Mouse (Mus musculus) heart, postnatal 0 days (tissue): ENCODE measurements around the gene Med13l. TPM values are rescaled to one million over a fixed set of nuclear protein-coding genes. Genes with fewer than 3 reads are reported as not detected.
A peak's percentile ranks its signal among the peaks of the same experiment; 100 is the strongest.

ENCODE experiments used
- ATAC-seq: fragments of 200-750 bp; cut with Nextera tagmentation; 2 replicates; pipeline ENCODE4 v1.8.0; 2017; ENCODE audit warnings: low read depth, moderate number of reproducible peaks, moderate library complexity; ENCODE audit not compliant: insufficient read depth
- DNase-seq: peaks from one replicate; pipeline ENCODE4 v3.0.0-alpha.2; 2016; ENCODE audit warnings: low spot score
- H3K27ac ChIP-seq: fragments of 300-500 bp; sonication (generic); 2 replicates; pipeline ENCODE4 v1.5.1; 2014; ENCODE audit warnings: low read depth, mild to moderate bottlenecking
- H3K27me3 ChIP-seq: fragments of 300-500 bp; sonication (generic); 2 replicates; pipeline ENCODE4 v1.6.1; 2014; ENCODE audit warnings: low read length, mixed read lengths; ENCODE audit not compliant: control insufficient read depth, insufficient read depth
- H3K36me3 ChIP-seq: fragments of 300-500 bp; sonication (generic); replicated peaks from 2 replicates; pipeline ENCODE4 v1.6.1; 2014; ENCODE audit warnings: low read length, mixed read lengths; ENCODE audit not compliant: control insufficient read depth, insufficient read depth
- H3K4me1 ChIP-seq: fragments of 300-500 bp; sonication (generic); 2 replicates; pipeline ENCODE4 v1.6.1; 2014; ENCODE audit warnings: antibody characterized with exemption; ENCODE audit not compliant: control insufficient read depth, insufficient read depth
- H3K4me2 ChIP-seq: fragments of 300-500 bp; sonication (generic); 2 replicates; pipeline ENCODE4 v1.6.1; 2014; ENCODE audit warnings: low read depth, mild to moderate bottlenecking, low read length, moderate library complexity
- H3K4me3 ChIP-seq: fragments of 300-500 bp; sonication (generic); 2 replicates; pipeline ENCODE4 v1.5.1; 2014; ENCODE audit warnings: low read depth, low read length
- H3K9ac ChIP-seq: fragments of 300-500 bp; sonication (generic); replicated peaks from 2 replicates; pipeline ENCODE4 v1.6.1; 2014; ENCODE audit warnings: low read depth, low read length, mixed read lengths
- H3K9me3 ChIP-seq: fragments of 300-500 bp; sonication (generic); replicated peaks from 2 replicates; pipeline ENCODE4 v1.6.1; 2016; ENCODE audit warnings: low read length; ENCODE audit not compliant: control insufficient read depth
- CTCF ChIP-seq: IDR thresholded peaks from 2 replicates; pipeline ENCODE4 v1.5.1; 2016; ENCODE audit warnings: antibody characterized with exemption, control low read depth, low read depth
- EP300 ChIP-seq: IDR thresholded peaks from 2 replicates; pipeline ENCODE4 v1.6.1; 2016; ENCODE audit warnings: antibody characterized with exemption, low read depth
- WGBS: fragments of 180-500 bp; shearing (Covaris S2); extraction: QIAGEN DNeasy Blood & Tissue Kit; methylation state at CpG from one replicate; pipeline ENCODE4 v1.1.7; 2014; 5-methylcytosine and 5-hydroxymethylcytosine counted together
- polyA plus RNA-seq: library from polyadenylated mRNA; unstranded; fragments of >200 nt; fragmentation: Nextera tagmentation; extraction: Ambion mirVana; gene quantifications from 2 replicates; pipeline ENCODE4 v1.2.1, GENCODE M21; 2015
- total RNA-seq: library from RNA; depleted of rRNA; stranded (reverse); fragments of >200 nt; gene quantifications from 2 replicates; pipeline ENCODE4 v1.2.3, GENCODE M21; 2014; ENCODE audit warnings: low replicate concordance

Med13l gene
- total and polyA plus RNA-seq, 2 experiments from 2014 or later, result 5.2 to 11.4 TPM

- H3K27me3 ChIP-seq, result no peaks in the 10 kb centered on the region
- peaks cover 20% of the 10 kb centered on the region; the same call in 1 of the 2 replicates for H3K4me1 ChIP-seq
- H3K4me3 ChIP-seq, result no peak overlapping the region
- no peak overlapping the region for H3K27ac ChIP-seq
- H3K9ac ChIP-seq, result no peak overlapping the region
- H3K4me2 ChIP-seq, result no peak overlapping the region
- DNase-seq (no peak), ATAC-seq (no peak)
- no peaks in the 10 kb centered on the region for H3K36me3 ChIP-seq
- WGBS, result 50% methylated on average over 7 of the region's 7 CpGs
- TF ChIP-seq EP300 (no peak), CTCF (no peak)
- H3K9me3 ChIP-seq, result no peaks in the 10 kb centered on the region
Measured at GRCm38 (mm10) chr5:118691710-118692040, 131.2 kb downstream of the Med13l start.

GRCm38 (mm10) chr5:118693996-118694395, 133.5 kb downstream of the Med13l start:
- Histone ChIP-seq H3K4me3 (no peak overlapping the region), H3K9me3 (no peaks in the 10 kb centered on the region), H3K4me1 (peaks cover 9% of the 10 kb centered on the region; the same call in 1 of the 2 replicates), H3K27ac (no peak overlapping the region), H3K9ac (no peak overlapping the region), H3K27me3 (no peaks in the 10 kb centered on the region), H3K4me2 (no peak overlapping the region), H3K36me3 (no peaks in the 10 kb centered on the region)
- DNase-seq, result no peak
- no peak for ATAC-seq
- 93% methylated on average over 9 of the region's 9 CpGs for WGBS
- TF ChIP-seq EP300, result no peak
- TF ChIP-seq CTCF, result no peak

- 86% methylated on average over 7 of the region's 7 CpGs for WGBS
- H3K4me1 ChIP-seq, result peaks cover 32% of the 10 kb centered on the region
- H3K9ac ChIP-seq, result no peak overlapping the region
- H3K9me3 ChIP-seq, result no peaks in the 10 kb centered on the region
- no peak overlapping the region for H3K4me3 ChIP-seq
- H3K4me2 ChIP-seq, result no peak overlapping the region
- H3K27me3 ChIP-seq, result no peaks in the 10 kb centered on the region
- TF ChIP-seq CTCF, result no peak
- TF ChIP-seq EP300, result no peak
- no peak overlapping the region for H3K27ac ChIP-seq
- DNase-seq (no peak), ATAC-seq (no peak)
- H3K36me3 ChIP-seq, result no peaks in the 10 kb centered on the region
Measured at GRCm38 (mm10) chr5:118697073-118697472, 136.6 kb downstream of the Med13l start.

- DNase-seq (no peak), ATAC-seq (no peak)
- WGBS, result 80% methylated on average over 4 of the region's 4 CpGs
- Histone ChIP-seq H3K9me3 (no peaks in the 10 kb centered on the region), H3K9ac (no peak overlapping the region), H3K36me3 (no peaks in the 10 kb centered on the region), H3K27ac (no peak overlapping the region), H3K4me1 (peaks cover 42% of the 10 kb centered on the region), H3K4me2 (no peak overlapping the region), H3K27me3 (no peaks in the 10 kb centered on the region), H3K4me3 (no peak overlapping the region)
- TF ChIP-seq EP300 (no peak), CTCF (no peak)
Measured at GRCm38 (mm10) chr5:118700978-118701377, 140.5 kb downstream of the Med13l start.

- no peak overlapping the region for H3K9ac ChIP-seq
- no peaks in the 10 kb centered on the region for H3K9me3 ChIP-seq
- no peak overlapping the region for H3K4me3 ChIP-seq
- H3K36me3 ChIP-seq, result no peaks in the 10 kb centered on the region
- no peak overlapping the region for H3K4me2 ChIP-seq
- H3K27me3 ChIP-seq, result no peaks in the 10 kb centered on the region
- no peak for TF ChIP-seq CTCF
- TF ChIP-seq EP300, result no peak
- no peak for ATAC-seq
- no peak for DNase-seq
- H3K27ac ChIP-seq, result no peak overlapping the region
- H3K4me1 ChIP-seq, result peaks cover 43% of the 10 kb centered on the region
- WGBS, result 47% methylated on average over 9 of the region's 9 CpGs
Measured at GRCm38 (mm10) chr5:118702674-118703073, 142.2 kb downstream of the Med13l start.

- DNase-seq (no peak), ATAC-seq (no peak)
- Histone ChIP-seq H3K4me1 (peaks cover 42% of the 10 kb centered on the region), H3K27ac (no peak overlapping the region), H3K4me2 (no peak overlapping the region), H3K36me3 (no peaks in the 10 kb centered on the region), H3K9me3 (no peaks in the 10 kb centered on the region), H3K9ac (no peak overlapping the region), H3K4me3 (no peak overlapping the region), H3K27me3 (no peaks in the 10 kb centered on the region)
- 95% methylated on average over 3 of the region's 3 CpGs for WGBS
- TF ChIP-seq CTCF (peak; percentile 44), EP300 (no peak)
Measured at GRCm38 (mm10) chr5:118704148-118704547, 143.7 kb downstream of the Med13l start.
